Mouse (Mus musculus): ENCODE data around the gene Lcn9. TPM values are rescaled to one million over a fixed set of nuclear protein-coding genes. Genes with fewer than 3 reads are reported as not detected.
"Not testable (repeated sequence)": the region's sequence is repeated elsewhere in the genome, so short reads cannot be mapped to it uniquely, and the experiment has no call there.

The Lcn9 gene
- total RNA-seq (2021), result not detected in 2 replicates
- long read RNA-seq, experiment 1, result 0 reads
- long read RNA-seq, experiment 2, result 0 reads

- DNase-seq, result peak; percentile 14
Observed at GRCm38 (mm10) chr2:25822806-25823205, at the start of gene Lcn9. TSS of gene Lcn9 (plus strand) at chr2:25823153.

- no peak for DNase-seq
Observed at GRCm38 (mm10) chr2:25773507-25773906, 49.4 kb upstream of the Lcn9 start.

- DNase-seq, result no peak
Observed at GRCm38 (mm10) chr2:25774640-25775039, 48.3 kb upstream of the Lcn9 start.

- DNase-seq, result peak; percentile 49
Observed at GRCm38 (mm10) chr2:25775991-25776390, 47.0 kb upstream of the Lcn9 start.

GRCm38 (mm10) chr2:25776717-25777116, 46.2 kb upstream of the Lcn9 start, which contains the start of gene Lcn11:
TSS of gene Lcn11 (plus strand) at chr2:25777017.
- DNase-seq, result no peak

- DNase-seq, result no peak
Observed at GRCm38 (mm10) chr2:25779076-25779475, 43.9 kb upstream of the Lcn9 start.

- no peak for DNase-seq
Observed at GRCm38 (mm10) chr2:25780921-25781320, 42.0 kb upstream of the Lcn9 start.

- DNase-seq, result no peak
Observed at GRCm38 (mm10) chr2:25781957-25782356, 41.0 kb upstream of the Lcn9 start, which contains the start of gene Gm13539. TSS of gene Gm13539 (plus strand) at chr2:25782257.

- DNase-seq, result no peak
Observed at GRCm38 (mm10) chr2:25785573-25786322, 37.2 kb upstream of the Lcn9 start.

- no peak for DNase-seq
Observed at GRCm38 (mm10) chr2:25789092-25789491, 33.9 kb upstream of the Lcn9 start.

- no peak for DNase-seq
Observed at GRCm38 (mm10) chr2:25797635-25798034, 25.3 kb upstream of the Lcn9 start.

GRCm38 (mm10) chr2:25798065-25798464, 24.9 kb upstream of the Lcn9 start:
- no peak for DNase-seq

- DNase-seq, result no peak
Observed at GRCm38 (mm10) chr2:25811711-25812110, 11.2 kb upstream of the Lcn9 start.

GRCm38 (mm10) chr2:25813364-25813763, 9.6 kb upstream of the Lcn9 start:
- no peak for DNase-seq

GRCm38 (mm10) chr2:25815748-25816147, 7.2 kb upstream of the Lcn9 start, which contains the start of gene Glt6d1:
TSS of gene Glt6d1 (minus strand) at chr2:25815848.
- not testable (repeated sequence) for DNase-seq

- DNase-seq, result no peak
Observed at GRCm38 (mm10) chr2:25824751-25825150, 1.8 kb downstream of the Lcn9 start.

- no peak for DNase-seq
Observed at GRCm38 (mm10) chr2:25828344-25828947, 5.5 kb downstream of the Lcn9 start.

- DNase-seq, result no peak
Observed at GRCm38 (mm10) chr2:25830786-25831185, 7.8 kb downstream of the Lcn9 start.

GRCm38 (mm10) chr2:25836291-25836690, 13.3 kb downstream of the Lcn9 start:
- DNase-seq, result peak; percentile 83

GRCm38 (mm10) chr2:25842161-25842560, 19.2 kb downstream of the Lcn9 start:
- peak; percentile 44 for DNase-seq

- no peak for DNase-seq
Observed at GRCm38 (mm10) chr2:25842758-25843157, 19.8 kb downstream of the Lcn9 start.

- no peak for DNase-seq
Observed at GRCm38 (mm10) chr2:25844097-25844496, 21.1 kb downstream of the Lcn9 start.

- no peak for DNase-seq
Observed at GRCm38 (mm10) chr2:25846516-25846915, 23.6 kb downstream of the Lcn9 start.

- DNase-seq, result no peak
Observed at GRCm38 (mm10) chr2:25847226-25847625, 24.3 kb downstream of the Lcn9 start, which contains the start of gene Sohlh1. TSS of gene Sohlh1 (minus strand) at chr2:25847248.
